In the genomic region with DNA sequence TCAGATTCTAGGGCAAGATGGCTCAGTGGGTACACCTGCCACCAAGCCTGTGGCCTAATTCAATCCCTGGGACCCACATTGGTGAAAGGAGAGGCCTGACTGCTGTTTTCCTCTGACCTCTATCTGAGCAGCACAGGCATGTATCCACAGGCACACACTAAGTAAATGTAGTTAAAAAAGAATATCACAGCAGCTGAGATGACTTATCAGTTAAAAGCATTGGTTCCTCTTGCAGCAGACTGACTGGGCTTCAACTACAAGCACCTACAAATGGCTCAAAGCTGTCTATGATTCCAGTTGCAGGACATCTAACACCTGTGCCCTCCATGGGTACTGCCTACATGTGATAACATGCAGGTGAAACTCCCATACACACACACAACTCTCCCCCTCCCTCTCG, we compare ENCODE assay signal across 14 mouse cellular contexts.
"Had no signal": no experiment of that assay in that cellular context is flagged by ENCODE, and none has a peak within 500 bp of the region (broad histone marks: within the 10 kb centered on the region; RNA-seq: fewer than 3 reads in every experiment).

No protein-coding gene starts in this region.

- H3K4me2 ChIP-seq: kidney, embryonic 15.5 days; liver, embryonic 11.5 days; liver, embryonic 15.5 days; midbrain, embryonic 12.5 days; neural tube, embryonic 12.5 days; stomach, embryonic 15.5 days had no signal

- ATAC-seq: lung, postnatal 0 days had no signal

- DNase-seq: lung, adult 2 months; right cerebral cortex, postnatal 4 days; spleen, adult 18-20 months; thymus, adult 2 months; thymus, postnatal 25 days had no signal

- H3K27ac ChIP-seq: kidney, embryonic 15.5 days; left cerebral cortex, adult 2 months; limb, embryonic 10.5 days; liver, embryonic 15.5 days; midbrain, embryonic 12.5 days; neural tube, embryonic 12.5 days; stomach, embryonic 15.5 days had no signal

- H3K9me3 ChIP-seq: kidney, embryonic 15.5 days; limb, embryonic 10.5 days; liver, embryonic 15.5 days; midbrain, embryonic 12.5 days; neural tube, embryonic 12.5 days; stomach, embryonic 15.5 days had no signal

- H3K4me3 ChIP-seq: kidney, embryonic 15.5 days; left cerebral cortex, adult 2 months; limb, embryonic 10.5 days; liver, embryonic 15.5 days; midbrain, embryonic 12.5 days; neural tube, embryonic 12.5 days; stomach, embryonic 15.5 days had no signal

- H3K27me3 ChIP-seq: kidney, embryonic 15.5 days; liver, embryonic 15.5 days; midbrain, embryonic 12.5 days; neural tube, embryonic 12.5 days; stomach, embryonic 15.5 days had no signal

- H3K9ac ChIP-seq: kidney, embryonic 15.5 days; liver, embryonic 15.5 days; midbrain, embryonic 12.5 days; neural tube, embryonic 12.5 days; stomach, embryonic 15.5 days had no signal

- H3K4me1 ChIP-seq: kidney, embryonic 15.5 days; limb, embryonic 10.5 days; liver, embryonic 15.5 days; neural tube, embryonic 12.5 days; stomach, embryonic 15.5 days had no signal
